Mouse (Mus musculus) cortical plate, adult 2 months (tissue): ENCODE data around the gene Map7.

Source experiments
- CTCF ChIP-seq: fragments of 200-500 bp; IDR thresholded peaks from 2 replicates; pipeline ENCODE4 v1.5.1; 2011; ENCODE audit warnings: mild to moderate bottlenecking, control low read depth, low read length; ENCODE audit not compliant: insufficient read depth; ENCODE audit errors: extremely low read depth
- POLR2A ChIP-seq: fragments of 200-500 bp; IDR thresholded peaks from 2 replicates; pipeline ENCODE4 v1.6.1; 2011; ENCODE audit warnings: mild to moderate bottlenecking, low read length, control low read depth; ENCODE audit not compliant: insufficient read depth; ENCODE audit errors: extremely low read depth

GRCm38 (mm10) chr10:20149835-20150355 lies 1.6 kb downstream of the Map7 start:
- no peak for TF ChIP-seq CTCF
- TF ChIP-seq POLR2A = no peak
